Mouse (Mus musculus) ES-E14 (cell line): ENCODE results near the gene Inhbb. TPM values are rescaled to one million over a fixed set of nuclear protein-coding genes. Genes with fewer than 3 reads are reported as not detected.
A peak's percentile ranks its signal among the peaks of the same experiment; 100 is the strongest.

Experiments used
- DNase-seq: peaks from one replicate; pipeline ENCODE4 v3.0.0-alpha.2; 2013; ENCODE audit warnings: low read depth, low spot score
- H3K27ac ChIP-seq: 2 replicates; pipeline ENCODE4 v1.5.1; 2012; ENCODE audit warnings: low read depth, mild to moderate bottlenecking, low read length, moderate library complexity, mixed read lengths; ENCODE audit not compliant: poor library complexity, insufficient read depth, severe bottlenecking
- H3K36me3 ChIP-seq: 2 replicates; pipeline ENCODE4 v1.6.1; 2012; ENCODE audit warnings: mild to moderate bottlenecking, low read length, moderate library complexity, mixed read lengths; ENCODE audit not compliant: control insufficient read depth, poor library complexity, insufficient read depth, severe bottlenecking
- H3K4me1 ChIP-seq, 2 experiments: fragments of 150-350 bp in 1 of 2; sonication (generic) in 1 of 2; 2 replicates each; pipeline ENCODE4 v1.6.1; 2012; ENCODE audit warnings: low read length in 2 of 2, mild to moderate bottlenecking in 1 of 2, mixed read lengths in 1 of 2; ENCODE audit not compliant: control insufficient read depth in 2 of 2, insufficient read depth in 2 of 2, poor library complexity in 1 of 2
- H3K4me3 ChIP-seq, 2 experiments: fragments of 150-350 bp in 1 of 2; sonication (generic) in 1 of 2; 2 replicates each; pipeline ENCODE4 v1.5.1; 2012; ENCODE audit warnings: low read length in 2 of 2, low read depth in 1 of 2, mild to moderate bottlenecking in 1 of 2, mixed read lengths in 1 of 2; ENCODE audit not compliant: insufficient read depth in 1 of 2, poor library complexity in 1 of 2, severe bottlenecking in 1 of 2
- H3K9ac ChIP-seq: 2 replicates; pipeline ENCODE4 v1.6.1; 2012; ENCODE audit warnings: low read depth, mild to moderate bottlenecking, low read length, mixed read lengths; ENCODE audit not compliant: poor library complexity, insufficient read depth, severe bottlenecking
- H3K9me3 ChIP-seq: fragments of 150-350 bp; sonication (generic); 2 replicates; pipeline ENCODE4 v1.6.1; 2012; ENCODE audit warnings: low read depth, mild to moderate bottlenecking, low read length; ENCODE audit not compliant: control insufficient read depth, insufficient read depth
- CHD2 ChIP-seq: IDR thresholded peaks from 2 replicates; pipeline ENCODE4 v1.6.1; 2014; ENCODE audit warnings: mild to moderate bottlenecking, low read depth, low read length, inconsistent platforms
- HCFC1 ChIP-seq: IDR thresholded peaks from 2 replicates; pipeline ENCODE4 v1.6.1; 2012; ENCODE audit warnings: low read length, inconsistent platforms, borderline replicate concordance; ENCODE audit not compliant: insufficient read depth
- MAFK ChIP-seq: IDR thresholded peaks from 2 replicates; pipeline ENCODE4 v1.6.1; 2014; ENCODE audit warnings: mild to moderate bottlenecking, low read depth, low read length, inconsistent platforms; ENCODE audit not compliant: insufficient read depth
- ZC3H11A ChIP-seq: IDR thresholded peaks from 2 replicates; pipeline ENCODE4 v1.6.1; 2012; ENCODE audit warnings: low read depth, mild to moderate bottlenecking, inconsistent platforms, low read length, borderline replicate concordance
- ZNF384 ChIP-seq: IDR thresholded peaks from 2 replicates; pipeline ENCODE4 v1.6.1; 2012; ENCODE audit warnings: low read depth, low read length, inconsistent platforms
- in situ Hi-C, 2 experiments: fragments of 600-800 bp; cut with MboI; formaldehyde crosslinking; loops; one replicate each; pipeline ENCODE4 v1.15.1; 2025; ENCODE audit warnings: low sequenced_read_pairs in 2 of 2, inconsistent platforms in 1 of 2; ENCODE audit not compliant: unreplicated experiment in 2 of 2
- total RNA-seq: library from RNA; depleted of rRNA; stranded (reverse); fragments of 300-350 nt; gene quantifications from 2 replicates; pipeline ENCODE4 v1.2.3, GENCODE M21; 2012

The Inhbb gene
- total RNA-seq, 1 experiment, result 25.8 TPM

DNA sequence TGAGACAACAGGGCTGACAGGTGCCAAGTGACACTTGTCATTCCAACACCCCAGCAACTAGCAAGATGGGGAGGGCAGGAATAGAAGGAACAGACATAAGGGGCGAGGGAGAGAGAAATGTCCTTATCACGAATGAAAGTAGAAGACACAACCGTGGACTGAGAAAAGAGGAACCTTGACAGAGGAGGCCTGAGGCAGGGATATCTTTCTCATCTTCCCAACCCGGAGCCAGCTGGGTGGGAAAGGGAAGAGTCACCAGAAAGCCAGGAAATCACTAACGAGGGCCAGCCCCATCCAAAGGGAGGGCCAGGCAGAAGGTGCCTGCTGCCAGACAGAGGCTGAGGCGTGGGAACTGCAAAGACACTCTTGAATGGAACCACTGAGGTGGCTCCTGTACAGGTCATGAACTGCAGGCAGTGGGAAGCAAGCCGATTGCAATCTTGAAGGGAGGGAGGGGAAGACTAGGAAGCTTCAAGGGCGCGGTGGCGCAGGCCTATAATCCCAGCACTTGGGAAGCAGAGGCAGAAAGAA, 24.8 kb upstream of the Inhbb start:
- Histone ChIP-seq H3K9me3 (no peaks in the 10 kb centered on the region), H3K9ac (no peak overlapping the region), H3K36me3 (no peaks in the 10 kb centered on the region), H3K4me1 (peaks cover 4 to 16% of the 10 kb centered on the region in 2 experiments; a peak in 3 of 4 replicates), H3K27ac (no peak overlapping the region), H3K4me3 (no peak overlapping the region)
- in situ Hi-C loops, result no loop called here
- DNase-seq, result no peak
- TF ChIP-seq ZC3H11A (no peak), ZNF384 (no peak), MAFK (no peak), HCFC1 (no peak), CHD2 (no peak)

DNA sequence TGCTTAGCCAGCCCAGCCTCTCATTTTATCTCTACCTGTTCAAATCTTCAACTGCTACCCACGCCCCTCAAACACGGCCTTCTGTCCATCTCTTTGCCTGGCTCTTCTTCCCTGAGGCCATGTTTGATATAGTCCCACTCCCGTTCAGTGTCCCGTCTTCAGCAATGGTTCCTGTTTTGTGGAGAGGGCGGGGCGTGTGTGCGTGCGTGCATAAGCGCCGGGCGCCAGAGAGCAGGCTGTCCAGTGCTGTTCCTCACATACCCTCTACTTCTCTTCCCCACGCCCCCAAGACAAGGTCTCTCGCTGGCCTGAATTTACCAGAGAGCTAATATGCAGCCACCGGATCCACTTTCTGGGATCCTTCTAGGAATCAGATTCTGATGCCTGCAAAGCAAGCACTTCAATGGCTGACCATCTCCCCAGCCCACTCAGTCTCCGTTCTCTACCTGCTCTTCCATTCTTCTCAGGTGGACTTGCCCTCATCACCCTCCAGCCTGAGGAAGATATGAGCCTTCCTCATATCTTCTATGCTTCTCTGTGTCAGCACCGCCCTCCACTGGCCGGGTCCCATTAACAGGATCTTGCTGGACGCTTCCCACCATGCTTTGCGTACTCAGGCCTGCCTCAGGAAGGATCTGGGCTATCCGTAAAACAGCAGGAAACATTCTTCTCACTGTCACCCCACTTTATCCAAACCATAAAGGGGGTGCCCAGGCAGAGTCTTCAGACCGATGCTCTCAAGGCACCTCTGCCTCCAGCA, 21.7 kb upstream of the Inhbb start:
- no peaks in the 10 kb centered on the region for H3K9me3 ChIP-seq
- peak overlapping the region; percentile 34; the same call in 1 of the 2 replicates for H3K9ac ChIP-seq
- peaks cover 4 to 10% of the 10 kb centered on the region in 2 experiments; a peak in 3 of 4 replicates for H3K4me1 ChIP-seq
- TF ChIP-seq ZC3H11A, result no peak
- no peak for DNase-seq
- peak overlapping the region; percentile 10 to 26; a peak in 2 of 4 replicates for H3K4me3 ChIP-seq
- in situ Hi-C loops, result no loop called here
- H3K36me3 ChIP-seq, result no peaks in the 10 kb centered on the region
- H3K27ac ChIP-seq, result no peak overlapping the region; the same call in 1 of the 2 replicates

DNA sequence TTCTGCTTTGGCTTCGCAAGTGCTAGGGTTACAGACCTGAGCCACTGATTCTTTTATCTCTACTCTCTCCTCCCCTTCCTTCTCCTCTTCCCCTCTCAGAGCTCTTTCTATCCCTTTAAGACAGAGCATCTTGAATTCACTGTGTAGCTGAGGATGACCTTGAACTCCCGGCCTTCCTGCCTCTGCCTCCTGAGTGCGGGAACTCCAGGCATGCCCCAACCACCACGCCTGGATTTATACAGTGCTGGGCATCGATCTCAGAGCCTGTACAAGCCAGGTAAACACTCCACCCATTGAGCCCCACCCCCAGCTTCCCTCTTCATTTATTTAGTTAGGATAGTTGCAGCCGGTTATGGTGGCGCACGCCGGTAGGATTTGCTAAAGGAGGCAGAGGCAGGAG, 20.9 kb upstream of the Inhbb start:
- peak overlapping the region; percentile 14 to 26; a peak in 1 of 4 replicates for H3K4me3 ChIP-seq
- no peak for TF ChIP-seq MAFK
- TF ChIP-seq HCFC1, result no peak
- TF ChIP-seq ZC3H11A, result no peak
- no peak for TF ChIP-seq CHD2
- TF ChIP-seq ZNF384, result no peak
- DNase-seq, result no peak
- no peaks in the 10 kb centered on the region for H3K36me3 ChIP-seq
- peaks cover 4 to 10% of the 10 kb centered on the region in 2 experiments; a peak in 3 of 4 replicates for H3K4me1 ChIP-seq
- peak overlapping the region; percentile 43; the same call in 1 of the 2 replicates for H3K27ac ChIP-seq
- H3K9me3 ChIP-seq, result no peaks in the 10 kb centered on the region
- in situ Hi-C loops, result no loop called here
- no peak overlapping the region; the same call in 1 of the 2 replicates for H3K9ac ChIP-seq

DNA sequence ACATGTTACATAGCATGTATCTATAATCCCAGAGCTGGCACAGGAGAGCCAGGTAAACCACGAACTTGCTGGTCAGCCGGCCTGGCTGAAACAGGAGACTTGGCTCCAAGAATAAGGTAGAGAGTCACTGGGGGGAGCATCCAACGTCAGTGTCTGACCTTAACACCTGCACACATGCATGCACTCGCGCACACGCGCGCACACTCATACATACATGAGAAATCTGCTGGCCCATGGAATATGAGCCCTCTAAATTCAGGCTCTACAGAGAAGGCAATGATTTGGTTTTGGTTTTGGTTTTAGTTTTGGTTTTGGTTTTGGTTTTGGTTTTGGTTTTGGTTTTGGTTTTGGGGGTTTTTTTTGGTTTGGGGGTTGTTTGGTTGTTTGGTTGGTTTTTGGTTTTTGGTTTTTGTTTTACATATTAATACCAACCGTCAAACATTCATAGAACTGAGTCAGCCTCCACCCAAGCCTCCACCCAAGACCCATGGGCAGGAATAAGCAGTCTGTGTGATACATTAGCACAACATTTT, 16.1 kb upstream of the Inhbb start:
- DNase-seq, result no peak
- H3K27ac ChIP-seq, result no peak overlapping the region
- H3K36me3 ChIP-seq, result no peaks in the 10 kb centered on the region
- H3K4me3 ChIP-seq, result no peak overlapping the region
- H3K4me1 ChIP-seq, result peaks cover 4 to 5% of the 10 kb centered on the region in 2 experiments; a peak in 3 of 4 replicates
- H3K9ac ChIP-seq, result no peak overlapping the region
- no peaks in the 10 kb centered on the region for H3K9me3 ChIP-seq
- TF ChIP-seq HCFC1 (no peak), MAFK (no peak), ZNF384 (no peak), ZC3H11A (no peak), CHD2 (no peak)
- in situ Hi-C loops, result no loop called here
